Mouse (Mus musculus): Measurements from ENCODE around the gene Ecm2. TPM values are rescaled to one million over a fixed set of nuclear protein-coding genes. Genes with fewer than 3 reads are reported as not detected.
A peak's percentile ranks its signal among the peaks of the same experiment; 100 is the strongest.

Gene Ecm2
- polyA plus RNA-seq, 1 experiment from 2014 or later: 1.2 TPM

DNA sequence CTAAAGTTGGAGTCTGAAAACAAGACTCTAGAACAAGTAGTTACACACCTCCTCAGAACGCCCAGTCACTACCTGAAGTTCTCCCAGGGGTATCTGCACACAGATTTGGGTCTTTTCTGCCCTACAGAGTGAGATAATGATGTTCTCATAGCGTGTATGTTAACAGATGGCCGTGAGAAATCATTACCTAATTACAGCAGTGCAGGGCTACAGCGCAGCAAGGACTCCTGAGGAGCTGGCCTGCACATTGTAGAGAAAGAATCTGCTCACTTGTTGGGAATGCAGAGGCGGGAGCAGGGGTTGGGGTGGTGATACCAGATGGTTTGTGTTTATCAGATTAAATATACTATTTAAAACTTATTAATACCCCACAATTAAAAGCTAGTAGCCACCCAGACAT is 24.1 kb upstream of the Ecm2 start:
- Histone ChIP-seq H3K9ac (replicated peaks; ENCODE audit: low read length) (no peak overlapping the region), H3K36me3 (ENCODE audit: control insufficient read depth, insufficient read depth, low read length) (no peaks in the 10 kb centered on the region), H3K4me1 (ENCODE audit: control insufficient read depth, insufficient read depth, low read length) (no peaks in the 10 kb centered on the region), H3K4me2 (ENCODE audit: low read length) (no peak overlapping the region), H3K27ac (replicated peaks; ENCODE audit: low read depth, low read length) (no peak overlapping the region), H3K4me3 (replicated peaks; ENCODE audit: low read depth, low read length) (no peak overlapping the region), H3K9me3 (ENCODE audit: control insufficient read depth, low read length) (no peaks in the 10 kb centered on the region), H3K27me3 (ENCODE audit: control insufficient read depth, insufficient read depth, low read length) (no peaks in the 10 kb centered on the region)
- ATAC-seq (ENCODE audit: low FRiP score, low TSS enrichment) (no peak), DNase-seq (peak; percentile 7)
- 67% methylated on average over 5 of the region's 5 CpGs for WGBS

DNA sequence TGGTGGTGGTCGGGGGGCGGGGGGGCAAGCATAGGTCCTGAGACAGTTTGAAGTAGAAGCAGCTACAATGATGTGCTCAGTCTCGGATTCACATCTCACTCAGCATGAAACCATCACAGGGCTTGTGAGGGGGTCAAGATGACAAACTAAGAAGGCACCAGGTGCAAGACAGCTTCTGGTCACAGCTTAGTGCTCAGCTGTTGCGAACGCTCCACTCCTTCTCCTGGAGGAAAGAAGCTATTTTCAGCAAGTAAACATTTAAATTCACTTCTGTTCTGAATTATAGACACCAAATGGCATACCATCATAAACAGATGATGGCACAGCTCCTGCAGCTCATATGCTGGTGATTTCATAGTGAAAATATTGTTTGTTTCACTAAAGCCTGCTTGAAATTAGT is 19.2 kb upstream of the Ecm2 start:
- Histone ChIP-seq H3K9ac (replicated peaks; ENCODE audit: low read length) (no peak overlapping the region), H3K4me3 (replicated peaks; ENCODE audit: low read depth, low read length) (no peak overlapping the region), H3K4me2 (ENCODE audit: low read length) (no peak overlapping the region), H3K36me3 (ENCODE audit: control insufficient read depth, insufficient read depth, low read length) (no peaks in the 10 kb centered on the region), H3K4me1 (ENCODE audit: control insufficient read depth, insufficient read depth, low read length) (no peaks in the 10 kb centered on the region), H3K27me3 (ENCODE audit: control insufficient read depth, insufficient read depth, low read length) (no peaks in the 10 kb centered on the region), H3K27ac (replicated peaks; ENCODE audit: low read depth, low read length) (no peak overlapping the region), H3K9me3 (ENCODE audit: control insufficient read depth, low read length) (no peaks in the 10 kb centered on the region)
- DNase-seq (no peak), ATAC-seq (ENCODE audit: low FRiP score, low TSS enrichment) (no peak)
- WGBS: 92% methylated on average over 5 of the region's 5 CpGs

DNA sequence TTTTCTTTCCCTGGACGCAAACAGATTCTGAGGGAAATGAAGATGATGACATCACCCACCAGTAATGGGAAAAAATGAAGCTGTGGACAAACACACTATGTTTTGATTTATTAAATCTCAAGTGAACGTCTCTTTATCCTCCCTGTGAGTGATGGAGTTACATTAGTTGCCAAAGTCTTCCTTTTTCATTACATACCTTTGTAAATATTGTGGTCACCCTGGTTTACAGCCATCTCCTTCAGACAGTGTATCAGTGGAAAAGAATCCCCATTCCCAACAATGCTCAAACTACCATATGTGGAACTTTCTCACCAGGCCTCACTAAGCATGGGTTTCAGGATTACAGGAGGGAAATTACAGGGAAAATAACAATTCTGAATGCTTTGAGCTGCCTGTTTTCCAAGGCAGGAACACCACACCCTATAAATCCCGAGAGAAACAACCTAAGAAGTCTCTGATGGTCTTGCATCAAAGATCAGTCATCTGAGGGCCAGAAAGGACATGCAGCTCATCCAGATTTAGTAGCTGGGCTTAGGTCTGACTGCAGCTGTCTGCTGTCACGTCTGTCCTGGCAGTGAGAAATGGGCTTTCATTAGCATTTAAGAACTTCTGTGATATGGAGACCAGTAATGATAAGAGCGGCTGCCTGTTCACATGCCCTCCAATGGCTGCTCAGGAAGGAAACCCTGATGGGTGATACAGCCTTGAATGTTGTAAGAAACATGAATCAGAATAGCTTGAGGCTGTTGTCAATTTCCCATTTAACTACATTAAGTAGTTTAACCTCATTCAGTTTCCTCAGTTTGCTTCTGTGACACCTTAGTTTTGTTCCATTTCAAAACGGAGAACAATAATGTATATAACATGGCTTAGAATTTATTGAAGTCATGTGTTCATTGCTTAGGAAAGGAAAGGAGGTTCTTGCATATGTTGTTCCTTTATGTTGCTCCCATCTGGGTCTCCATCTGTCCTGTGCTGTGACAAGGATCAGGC is 11.9 kb upstream of the Ecm2 start, which contains the start of gene Tes3-ps:
Gene Tes3-ps (plus strand): TSS at position 943 of the 993 bp plus-strand sequence.
- Histone ChIP-seq H3K4me1 (ENCODE audit: control insufficient read depth, insufficient read depth, low read length) (no peaks in the 10 kb centered on the region), H3K27ac (replicated peaks; ENCODE audit: low read depth, low read length) (no peak within 1 kb of the TSS), H3K9ac (replicated peaks; ENCODE audit: low read length) (no peak within 1 kb of the TSS), H3K27me3 (ENCODE audit: control insufficient read depth, insufficient read depth, low read length) (no peaks in the 10 kb centered on the region), H3K9me3 (ENCODE audit: control insufficient read depth, low read length) (no peaks in the 10 kb centered on the region), H3K36me3 (ENCODE audit: control insufficient read depth, insufficient read depth, low read length) (no peaks in the 10 kb centered on the region), H3K4me2 (ENCODE audit: low read length) (no peak within 1 kb of the TSS), H3K4me3 (replicated peaks; ENCODE audit: low read depth, low read length) (no peak within 1 kb of the TSS)
- WGBS: 79% methylated on average over 6 of the region's 6 CpGs
- DNase-seq (no peak), ATAC-seq (ENCODE audit: low FRiP score, low TSS enrichment) (no peak)

GRCm38 (mm10) chr13:49505776-49506175 is 1.2 kb downstream of the Ecm2 start:
- H3K9me3 ChIP-seq (ENCODE audit: control insufficient read depth, low read length): no peaks in the 10 kb centered on the region
- H3K4me3 ChIP-seq (replicated peaks; ENCODE audit: low read depth, low read length): no peak overlapping the region

DNA sequence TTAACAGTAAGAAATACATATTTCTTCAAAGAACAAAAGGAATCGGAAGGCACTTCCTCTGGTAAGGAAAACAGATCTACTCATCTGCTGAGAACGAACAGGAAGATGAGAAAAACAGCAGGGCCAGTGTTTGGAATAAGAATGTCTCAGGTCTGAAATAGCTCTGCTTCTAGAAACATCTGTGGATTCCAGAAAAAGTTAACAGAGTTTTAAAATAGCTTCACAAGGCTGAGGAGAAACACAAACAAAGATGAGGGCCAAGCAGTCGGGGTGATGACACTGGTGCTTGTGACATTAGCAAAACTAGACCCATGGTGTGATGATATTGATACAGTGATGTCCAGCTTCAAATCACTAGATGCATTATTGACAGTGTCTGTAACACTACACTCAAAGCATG is 2.6 kb downstream of the Ecm2 start:
- no peaks in the 10 kb centered on the region for H3K4me1 ChIP-seq (ENCODE audit: control insufficient read depth, insufficient read depth, low read length)
- no peak overlapping the region for H3K9ac ChIP-seq (replicated peaks; ENCODE audit: low read length)
- ATAC-seq (ENCODE audit: low FRiP score, low TSS enrichment): no peak
- DNase-seq: no peak
- no peak overlapping the region for H3K4me2 ChIP-seq (ENCODE audit: low read length)
- H3K36me3 ChIP-seq (ENCODE audit: control insufficient read depth, insufficient read depth, low read length): no peaks in the 10 kb centered on the region
- no peak overlapping the region for H3K27ac ChIP-seq (replicated peaks; ENCODE audit: low read depth, low read length)
- H3K27me3 ChIP-seq (ENCODE audit: control insufficient read depth, insufficient read depth, low read length): no peaks in the 10 kb centered on the region
- no peaks in the 10 kb centered on the region for H3K9me3 ChIP-seq (ENCODE audit: control insufficient read depth, low read length)
- no peak overlapping the region for H3K4me3 ChIP-seq (replicated peaks; ENCODE audit: low read depth, low read length)
- WGBS: 88% methylated on average over 3 of the region's 3 CpGs

More at GRCm38 (mm10) chr13:49505776-49506175, 1.2 kb downstream of the Ecm2 start:
- H3K27me3 ChIP-seq (ENCODE audit: control insufficient read depth, insufficient read depth, low read length): no peaks in the 10 kb centered on the region
- no peak overlapping the region for H3K27ac ChIP-seq (replicated peaks; ENCODE audit: low read depth, low read length)
- ATAC-seq (ENCODE audit: low FRiP score, low TSS enrichment) (no peak), DNase-seq (no peak)
- WGBS: 85% methylated on average over 4 of the region's 4 CpGs
- H3K9ac ChIP-seq (replicated peaks; ENCODE audit: low read length): no peak overlapping the region
- H3K4me2 ChIP-seq (ENCODE audit: low read length): no peak overlapping the region
- H3K36me3 ChIP-seq (ENCODE audit: control insufficient read depth, insufficient read depth, low read length): no peaks in the 10 kb centered on the region
- H3K4me1 ChIP-seq (ENCODE audit: control insufficient read depth, insufficient read depth, low read length): no peaks in the 10 kb centered on the region

DNA sequence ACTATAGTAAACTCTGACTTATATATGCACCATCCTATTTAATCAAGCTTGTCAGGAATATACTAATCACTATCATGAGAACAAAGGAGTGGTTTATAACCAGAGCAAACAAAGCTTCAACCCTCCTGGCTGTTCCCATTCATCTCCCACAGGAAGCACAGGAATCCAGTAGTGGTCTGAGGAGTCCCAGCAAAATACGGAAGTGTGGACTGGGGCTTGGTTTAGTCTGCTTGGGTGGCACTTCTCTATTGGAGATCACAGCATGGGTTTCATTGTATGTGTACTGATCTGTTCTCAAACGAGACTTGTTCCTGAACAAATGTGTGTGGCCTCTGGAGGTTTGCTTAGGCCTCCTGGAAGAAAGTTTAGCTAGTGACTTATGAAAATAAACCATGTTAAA is 14.2 kb downstream of the Ecm2 start:
- 37% methylated on average over 2 of the region's 2 CpGs for WGBS
- H3K9me3 ChIP-seq (ENCODE audit: control insufficient read depth, low read length): no peaks in the 10 kb centered on the region
- H3K4me1 ChIP-seq (ENCODE audit: control insufficient read depth, insufficient read depth, low read length): no peaks in the 10 kb centered on the region
- H3K27ac ChIP-seq (replicated peaks; ENCODE audit: low read depth, low read length): no peak overlapping the region
- H3K9ac ChIP-seq (replicated peaks; ENCODE audit: low read length): no peak overlapping the region
- H3K27me3 ChIP-seq (ENCODE audit: control insufficient read depth, insufficient read depth, low read length): no peaks in the 10 kb centered on the region
- ATAC-seq (ENCODE audit: low FRiP score, low TSS enrichment) (no peak), DNase-seq (no peak)
- no peak overlapping the region for H3K4me3 ChIP-seq (replicated peaks; ENCODE audit: low read depth, low read length)
- H3K4me2 ChIP-seq (ENCODE audit: low read length): no peak overlapping the region
- H3K36me3 ChIP-seq (ENCODE audit: control insufficient read depth, insufficient read depth, low read length): no peaks in the 10 kb centered on the region

GRCm38 (mm10) chr13:49526235-49526634 is 21.6 kb downstream of the Ecm2 start:
- no peaks in the 10 kb centered on the region for H3K4me1 ChIP-seq (ENCODE audit: control insufficient read depth, insufficient read depth, low read length)
- H3K4me3 ChIP-seq (replicated peaks; ENCODE audit: low read depth, low read length): no peak overlapping the region
- H3K9ac ChIP-seq (replicated peaks; ENCODE audit: low read length): no peak overlapping the region
- H3K27me3 ChIP-seq (ENCODE audit: control insufficient read depth, insufficient read depth, low read length): no peaks in the 10 kb centered on the region
- H3K9me3 ChIP-seq (ENCODE audit: control insufficient read depth, low read length): no peaks in the 10 kb centered on the region
- H3K4me2 ChIP-seq (ENCODE audit: low read length): no peak overlapping the region
- no peak for ATAC-seq (ENCODE audit: low FRiP score, low TSS enrichment)
- H3K27ac ChIP-seq (replicated peaks; ENCODE audit: low read depth, low read length): no peak overlapping the region
- DNase-seq: no peak
- H3K36me3 ChIP-seq (ENCODE audit: control insufficient read depth, insufficient read depth, low read length): no peaks in the 10 kb centered on the region
- WGBS: 88% methylated on average over 2 of the region's 2 CpGs

DNA sequence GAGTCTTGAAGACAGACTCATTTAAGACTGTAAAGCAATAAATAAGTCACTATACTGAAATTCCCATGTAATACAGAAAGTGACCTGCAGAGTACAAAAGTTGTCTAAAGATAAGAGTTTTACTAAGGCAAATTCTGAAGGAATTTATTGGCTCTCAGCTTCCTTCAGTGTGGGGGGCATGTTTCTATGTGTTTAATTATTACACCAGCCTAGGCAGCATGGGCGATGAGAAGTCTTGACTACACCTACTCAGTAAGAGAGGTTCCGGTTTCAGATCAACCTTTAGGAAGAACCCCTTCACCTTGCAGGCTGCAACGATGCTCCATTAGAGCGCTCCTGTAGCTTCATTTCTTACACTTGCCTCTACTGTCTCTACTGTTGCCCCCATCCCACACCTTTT is 26.0 kb downstream of the Ecm2 start:
- no peak overlapping the region for H3K4me2 ChIP-seq (ENCODE audit: low read length)
- H3K9ac ChIP-seq (replicated peaks; ENCODE audit: low read length): no peak overlapping the region

GRCm38 (mm10) chr13:49536946-49537345 is 32.3 kb downstream of the Ecm2 start:
- H3K36me3 ChIP-seq (ENCODE audit: control insufficient read depth, insufficient read depth, low read length): no peaks in the 10 kb centered on the region
- H3K4me1 ChIP-seq (ENCODE audit: control insufficient read depth, insufficient read depth, low read length): no peaks in the 10 kb centered on the region
- H3K9me3 ChIP-seq (ENCODE audit: control insufficient read depth, low read length): no peaks in the 10 kb centered on the region
- no peak for DNase-seq
- 94% methylated on average over 1 of the region's 1 CpGs for WGBS
- no peak overlapping the region for H3K4me2 ChIP-seq (ENCODE audit: low read length)
- H3K27me3 ChIP-seq (ENCODE audit: control insufficient read depth, insufficient read depth, low read length): no peaks in the 10 kb centered on the region
- H3K27ac ChIP-seq (replicated peaks; ENCODE audit: low read depth, low read length): no peak overlapping the region
- no peak overlapping the region for H3K4me3 ChIP-seq (replicated peaks; ENCODE audit: low read depth, low read length)
- H3K9ac ChIP-seq (replicated peaks; ENCODE audit: low read length): no peak overlapping the region
- no peak for ATAC-seq (ENCODE audit: low FRiP score, low TSS enrichment)

More for the DNA sequence above, 26.0 kb downstream of the Ecm2 start:
- no peaks in the 10 kb centered on the region for H3K4me1 ChIP-seq (ENCODE audit: control insufficient read depth, insufficient read depth, low read length)
- H3K27me3 ChIP-seq (ENCODE audit: control insufficient read depth, insufficient read depth, low read length): no peaks in the 10 kb centered on the region
- WGBS: over 99% methylated on average over 4 of the region's 4 CpGs
- H3K4me3 ChIP-seq (replicated peaks; ENCODE audit: low read depth, low read length): no peak overlapping the region
- no peak for DNase-seq
- H3K36me3 ChIP-seq (ENCODE audit: control insufficient read depth, insufficient read depth, low read length): no peaks in the 10 kb centered on the region
- ATAC-seq (ENCODE audit: low FRiP score, low TSS enrichment): no peak
- no peaks in the 10 kb centered on the region for H3K9me3 ChIP-seq (ENCODE audit: control insufficient read depth, low read length)
- no peak overlapping the region for H3K27ac ChIP-seq (replicated peaks; ENCODE audit: low read depth, low read length)
